Mouse (Mus musculus) MEL (cell line): Measurements from ENCODE around the gene Nek9. TPM values are rescaled to one million over a fixed set of nuclear protein-coding genes. Genes with fewer than 3 reads are reported as not detected.

Experiments
- DNase-seq: peaks from one replicate; pipeline ENCODE4 v3.0.0; 2011; ENCODE audit warnings: low read depth, low spot score
- H3K27ac ChIP-seq: 2 replicates; pipeline ENCODE4 v1.5.1; 2012; ENCODE audit warnings: low read depth, mild to moderate bottlenecking, control low read depth, low read length, moderate library complexity; ENCODE audit not compliant: control insufficient read depth
- H3K27me3 ChIP-seq, 2 experiments: fragments of 150-350 bp in 1 of 2; sonication (generic) in 1 of 2; 2 replicates each; pipeline ENCODE4 v1.6.1; 2012; ENCODE audit warnings: low read length in 2 of 2, mild to moderate bottlenecking in 2 of 2, improper control_type of control experiment in 1 of 2, moderate library complexity in 1 of 2; ENCODE audit not compliant: insufficient read depth in 2 of 2, control insufficient read depth in 1 of 2
- H3K36me3 ChIP-seq, 2 experiments: 2 replicates each; pipeline ENCODE4 v1.6.1; 2012 to 2014; ENCODE audit warnings: low read length in 2 of 2, improper control_type of control experiment in 1 of 2, inconsistent platforms in 1 of 2, mild to moderate bottlenecking in 1 of 2; ENCODE audit not compliant: insufficient read depth in 2 of 2, control insufficient read depth in 1 of 2
- H3K4me1 ChIP-seq, 2 experiments: fragments of 150-350 bp in 1 of 2; sonication (generic) in 1 of 2; 2 replicates each; pipeline ENCODE4 v1.6.1; 2012; ENCODE audit warnings: low read length in 2 of 2, improper control_type of control experiment in 1 of 2, mild to moderate bottlenecking in 1 of 2; ENCODE audit not compliant: insufficient read depth in 2 of 2, control insufficient read depth in 1 of 2
- H3K4me3 ChIP-seq, 2 experiments: fragments of 150-350 bp in 1 of 2; sonication (generic) in 1 of 2; 2 replicates each; pipeline ENCODE4 v1.5.1; 2012; ENCODE audit warnings: low read depth in 2 of 2, low read length in 2 of 2, mild to moderate bottlenecking in 2 of 2, moderate library complexity in 2 of 2, control low read depth in 1 of 2, improper control_type of control experiment in 1 of 2; ENCODE audit not compliant: control insufficient read depth in 1 of 2, insufficient read depth in 1 of 2
- H3K79me2 ChIP-seq: 2 replicates; pipeline ENCODE4 v1.6.1; 2012; ENCODE audit warnings: mild to moderate bottlenecking, low read length, moderate library complexity; ENCODE audit not compliant: control insufficient read depth, poor library complexity, insufficient read depth
- H3K9ac ChIP-seq: 2 replicates; pipeline ENCODE4 v1.6.1; 2012; ENCODE audit warnings: low read depth, mild to moderate bottlenecking, control low read depth, low read length, moderate library complexity; ENCODE audit not compliant: control insufficient read depth, poor library complexity, severe bottlenecking
- H3K9me3 ChIP-seq: fragments of 150-350 bp; sonication (generic); replicated peaks from 2 replicates; pipeline ENCODE4 v1.6.1; 2012; ENCODE audit warnings: mild to moderate bottlenecking, low read length, improper control_type of control experiment, moderate library complexity; ENCODE audit not compliant: insufficient read depth
- CHD2 ChIP-seq: IDR thresholded peaks from 2 replicates; pipeline ENCODE4 v1.6.1; 2011; ENCODE audit warnings: low read length, improper control_type of control experiment
- CTCF ChIP-seq, 3 experiments: IDR thresholded peaks in 2 of 3; conservative IDR thresholded peaks in 1 of 3; 2 replicates each; pipeline ENCODE4 v1.5.1; 2011 to 2012; ENCODE audit warnings: low read length in 3 of 3, low read depth in 2 of 3, mild to moderate bottlenecking in 2 of 3, improper control_type of control experiment in 1 of 3, inconsistent platforms in 1 of 3, mixed read lengths in 1 of 3, moderate library complexity in 1 of 3; ENCODE audit not compliant: control insufficient read depth in 1 of 3, insufficient read depth in 1 of 3, poor library complexity in 1 of 3, severe bottlenecking in 1 of 3
- E2F4 ChIP-seq: IDR thresholded peaks from 2 replicates; pipeline ENCODE4 v1.6.1; 2011; ENCODE audit warnings: low read depth, low read length, improper control_type of control experiment, borderline replicate concordance
- EP300 ChIP-seq, 2 experiments: IDR thresholded peaks; 2 replicates each; pipeline ENCODE4 v1.6.1; 2011; ENCODE audit warnings: improper control_type of control experiment in 2 of 2, low read length in 2 of 2, low read depth in 1 of 2, mild to moderate bottlenecking in 1 of 2
- GATA1 ChIP-seq: IDR thresholded peaks from 2 replicates; pipeline ENCODE4 v1.6.1; 2011; ENCODE audit warnings: low read depth, low read length, improper control_type of control experiment
- HCFC1 ChIP-seq: IDR thresholded peaks from 2 replicates; pipeline ENCODE4 v1.6.1; 2012; ENCODE audit warnings: low read depth, mild to moderate bottlenecking, inconsistent platforms, low read length, improper control_type of control experiment, moderate library complexity
- KAT2A ChIP-seq: conservative IDR thresholded peaks from 2 replicates; pipeline ENCODE4 v1.6.1; 2012; ENCODE audit warnings: low read depth, low read length, improper control_type of control experiment, inconsistent platforms
- MAFK ChIP-seq: IDR thresholded peaks from 2 replicates; pipeline ENCODE4 v1.6.1; 2011; ENCODE audit warnings: low read depth, mild to moderate bottlenecking, low read length, improper control_type of control experiment, borderline replicate concordance
- MEF2A ChIP-seq: IDR thresholded peaks from 2 replicates; pipeline ENCODE4 v1.6.1; 2014; ENCODE audit warnings: low read depth, mild to moderate bottlenecking, inconsistent platforms, low read length, improper control_type of control experiment; ENCODE audit not compliant: poor library complexity, insufficient replicate concordance, severe bottlenecking; ENCODE audit errors: extremely low read depth
- MXI1 ChIP-seq: IDR thresholded peaks from 2 replicates; pipeline ENCODE4 v1.6.1; 2011; ENCODE audit warnings: mild to moderate bottlenecking, low read depth, low read length, improper control_type of control experiment
- MYB ChIP-seq: IDR thresholded peaks from 2 replicates; pipeline ENCODE4 v1.6.1; 2011; ENCODE audit warnings: mild to moderate bottlenecking, low read depth, low read length, improper control_type of control experiment
- MYC ChIP-seq: IDR thresholded peaks from 2 replicates; pipeline ENCODE4 v1.6.1; 2011; ENCODE audit warnings: low read depth, mild to moderate bottlenecking, low read length, improper control_type of control experiment, moderate library complexity
- NELFE ChIP-seq: IDR thresholded peaks from 2 replicates; pipeline ENCODE4 v1.6.1; 2011; ENCODE audit warnings: low read depth, low read length, improper control_type of control experiment
- NRF1 ChIP-seq: IDR thresholded peaks from 2 replicates; pipeline ENCODE4 v1.6.1; 2014; ENCODE audit warnings: low read depth, mild to moderate bottlenecking, inconsistent platforms, low read length, improper control_type of control experiment, moderate library complexity; ENCODE audit not compliant: poor library complexity, insufficient read depth, severe bottlenecking
- RAD21 ChIP-seq: IDR thresholded peaks from 2 replicates; pipeline ENCODE4 v1.6.1; 2011; ENCODE audit warnings: mild to moderate bottlenecking, low read depth, low read length, improper control_type of control experiment
- RCOR1 ChIP-seq: IDR thresholded peaks from 2 replicates; pipeline ENCODE4 v1.6.1; 2012; ENCODE audit warnings: low read depth, mild to moderate bottlenecking, inconsistent platforms, low read length, improper control_type of control experiment
- SIN3A ChIP-seq: IDR thresholded peaks from 2 replicates; pipeline ENCODE4 v1.6.1; 2012; ENCODE audit warnings: low read length, improper control_type of control experiment, inconsistent platforms
- SMC3 ChIP-seq: IDR thresholded peaks from 2 replicates; pipeline ENCODE4 v1.6.1; 2011; ENCODE audit warnings: low read depth, low read length, improper control_type of control experiment
- TAL1 ChIP-seq: IDR thresholded peaks from 2 replicates; pipeline ENCODE4 v1.6.1; 2012; ENCODE audit warnings: mild to moderate bottlenecking, inconsistent platforms, low read length, moderate library complexity, mixed read lengths
- TCF12 ChIP-seq: IDR thresholded peaks from 2 replicates; pipeline ENCODE4 v1.6.1; 2014; ENCODE audit warnings: low read depth, mild to moderate bottlenecking, inconsistent platforms, low read length, improper control_type of control experiment, moderate library complexity
- ZC3H11A ChIP-seq: IDR thresholded peaks from 2 replicates; pipeline ENCODE4 v1.6.1; 2012; ENCODE audit warnings: low read depth, mild to moderate bottlenecking, inconsistent platforms, low read length, improper control_type of control experiment
- ZNF384 ChIP-seq: IDR thresholded peaks from 2 replicates; pipeline ENCODE4 v1.6.1; 2012; ENCODE audit warnings: low read depth, mild to moderate bottlenecking, inconsistent platforms, low read length, improper control_type of control experiment
- polyA plus RNA-seq, 2 experiments: library from polyadenylated mRNA; stranded (reverse) in 1 of 2; unstranded in 1 of 2; fragments of >175 nt in 1 of 2; fragments of >200 nt in 1 of 2; gene quantifications; 2 replicates each; pipeline versions ENCODE4 v1.2.1 to v1.2.4; 2012; ENCODE audit warnings: low replicate concordance in 2 of 2, low read depth in 1 of 2; ENCODE audit not compliant: insufficient read length in 2 of 2, insufficient read depth in 1 of 2, missing spikeins in 1 of 2
- total RNA-seq: library from RNA; depleted of rRNA; stranded (reverse); fragments of 300-350 nt; gene quantifications from 2 replicates; pipeline ENCODE4 v1.2.3, GENCODE M21; 2012

Nek9 gene
- total and polyA plus RNA-seq, 3 experiments = 23.4 to 32.2 TPM; not detected in 1

DNA sequence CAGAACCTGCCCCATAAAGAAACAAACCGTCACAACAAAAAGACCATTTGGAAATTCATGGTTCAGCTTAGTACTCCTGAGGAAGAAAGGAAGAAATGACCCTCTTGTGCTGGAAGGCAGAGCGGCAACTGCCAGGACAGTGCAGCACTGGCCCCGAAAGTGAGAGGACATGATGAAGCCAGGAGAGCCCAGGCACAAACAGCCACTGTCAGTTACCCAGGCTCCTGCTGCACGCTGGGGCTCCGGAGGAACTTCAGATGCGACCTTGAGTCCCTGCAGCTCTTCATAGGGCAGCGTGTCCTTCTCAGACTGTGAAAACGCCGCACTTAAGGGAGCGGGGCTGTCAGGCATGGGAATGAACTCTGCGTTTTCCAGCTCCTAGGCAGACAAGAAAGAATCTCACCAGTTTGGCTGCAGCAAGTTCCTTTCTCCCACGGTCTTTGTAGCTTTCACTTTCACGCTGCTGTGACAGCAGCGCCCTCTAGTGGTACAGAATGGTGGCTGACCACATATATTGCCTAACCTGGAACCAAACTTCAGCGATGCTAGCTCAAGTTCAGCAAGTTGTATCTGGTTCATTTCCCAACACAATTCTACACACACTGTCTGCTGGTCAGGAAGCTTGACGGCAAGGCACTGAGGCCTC lies 33.8 kb downstream of the Nek9 start:
- Histone ChIP-seq H3K9ac (peak overlapping the region; percentile 33), H3K36me3 (peaks cover 0 to 11% of the 10 kb centered on the region in 2 experiments; a peak in 2 of 4 replicates), H3K27ac (no peak overlapping the region), H3K27me3 (no peaks in the 10 kb centered on the region), H3K4me3 (peak overlapping the region in 1 of 2 experiments; percentile 32; a peak in 2 of 4 replicates), H3K9me3 (no peaks in the 10 kb centered on the region), H3K79me2 (no peaks in the 10 kb centered on the region), H3K4me1 (no peaks in the 10 kb centered on the region)
- peak; percentile 86 for DNase-seq
- TF ChIP-seq RAD21 (peak; percentile 97), MYC (0 out of 2 replicates have a peak, but pooled peaks have one; percentile 28), HCFC1 (0 out of 2 replicates have a peak, but pooled peaks have one; percentile 41), CTCF (IDR thresholded peaks at IDR 0.05 in 2 of 3, conservative IDR thresholded peaks at IDR 0.05 in 1 of 3; ENCODE audit: control insufficient read depth in 1 of 3, insufficient read depth in 1 of 3, low read depth in 2 of 3, low read length in 3 of 3, poor library complexity in 1 of 3, severe bottlenecking in 1 of 3) (peak; percentile 95 to 99 (median 97)), MXI1 (no peak), ZC3H11A (peak; percentile 87), SMC3 (peak; percentile 94), KAT2A (no peak), SIN3A (peak; percentile 38; the same call in 1 of the 2 replicates)

DNA sequence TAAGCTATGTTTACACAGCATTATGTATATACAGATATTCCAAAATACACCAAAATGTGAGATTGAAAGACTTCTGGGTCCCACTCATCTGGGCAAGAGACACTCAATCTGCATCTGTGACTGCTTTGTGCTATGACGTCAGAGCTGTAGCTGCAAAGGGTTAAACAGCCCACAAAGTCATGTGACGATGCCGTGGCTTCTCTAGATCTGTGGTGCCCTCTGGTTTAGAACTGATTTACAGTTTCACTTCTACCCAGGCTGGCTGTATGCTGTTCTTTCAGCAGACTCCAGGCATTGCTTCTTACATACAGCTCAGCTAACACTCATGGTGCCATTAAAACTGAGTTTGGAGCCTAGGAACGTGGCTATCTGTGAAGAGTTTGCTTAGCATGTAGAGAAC lies 34.4 kb downstream of the Nek9 start:
- H3K9me3 ChIP-seq = no peaks in the 10 kb centered on the region
- H3K79me2 ChIP-seq = no peaks in the 10 kb centered on the region
- peaks cover 0 to 11% of the 10 kb centered on the region in 2 experiments; a peak in 2 of 4 replicates for H3K36me3 ChIP-seq
- H3K4me3 ChIP-seq = no peak overlapping the region
- DNase-seq = no peak
- H3K27me3 ChIP-seq = no peaks in the 10 kb centered on the region
- H3K27ac ChIP-seq = no peak overlapping the region
- H3K4me1 ChIP-seq = no peaks in the 10 kb centered on the region
- no peak for TF ChIP-seq TCF12
- no peak for TF ChIP-seq HCFC1
- no peak for TF ChIP-seq CHD2
- no peak for TF ChIP-seq MAFK
- TF ChIP-seq GATA1 = no peak
- no peak for TF ChIP-seq KAT2A
- TF ChIP-seq TAL1 = no peak
- TF ChIP-seq MXI1 = no peak
- no peak for TF ChIP-seq NRF1
- TF ChIP-seq ZNF384 = no peak
- TF ChIP-seq SMC3 = no peak
- no peak for TF ChIP-seq EP300 (IDR thresholded peaks at IDR 0.05; ENCODE audit: low read depth in 1 of 2, low read length in 2 of 2)
- TF ChIP-seq NELFE = no peak
- TF ChIP-seq CTCF (IDR thresholded peaks at IDR 0.05 in 2 of 3, conservative IDR thresholded peaks at IDR 0.05 in 1 of 3; ENCODE audit: control insufficient read depth in 1 of 3, insufficient read depth in 1 of 3, low read depth in 2 of 3, low read length in 3 of 3, poor library complexity in 1 of 3, severe bottlenecking in 1 of 3) = no peak
- no peak for TF ChIP-seq RCOR1
- TF ChIP-seq MEF2A = no peak
- no peak for TF ChIP-seq MYB
- TF ChIP-seq E2F4 = no peak
- TF ChIP-seq MYC = no peak
- H3K9ac ChIP-seq = no peak overlapping the region
